Mouse (Mus musculus) embryonic facial prominence, embryonic 14.5 days (tissue): ENCODE results near the gene Cntn4. TPM values are rescaled to one million over a fixed set of nuclear protein-coding genes. Genes with fewer than 3 reads are reported as not detected.

Experiments
- ATAC-seq: fragments of 200-750 bp; cut with Nextera tagmentation; 2 replicates; pipeline ENCODE4 v1.8.0; 2017; ENCODE audit warnings: low read depth, moderate number of reproducible peaks, moderate TSS enrichment
- DNase-seq: peaks from one replicate; pipeline ENCODE4 v3.0.0-alpha.2; 2015; ENCODE audit warnings: low spot score
- H3K27ac ChIP-seq: fragments of 300-500 bp; sonication (generic); replicated peaks from 2 replicates; pipeline ENCODE4 v1.5.1; 2014; ENCODE audit warnings: low read depth, mild to moderate bottlenecking, low read length, moderate library complexity
- H3K27me3 ChIP-seq: fragments of 300-500 bp; sonication (generic); replicated peaks from 2 replicates; pipeline ENCODE4 v1.6.1; 2014; ENCODE audit warnings: low read length; ENCODE audit not compliant: control insufficient read depth, insufficient read depth
- H3K36me3 ChIP-seq: fragments of 300-500 bp; sonication (generic); 2 replicates; pipeline ENCODE4 v1.6.1; 2014; ENCODE audit warnings: low read length, mixed read lengths; ENCODE audit not compliant: control insufficient read depth, insufficient read depth
- H3K4me1 ChIP-seq: fragments of 300-500 bp; sonication (generic); 2 replicates; pipeline ENCODE4 v1.6.1; 2014; ENCODE audit warnings: antibody characterized with exemption, low read length; ENCODE audit not compliant: control insufficient read depth, insufficient read depth
- H3K4me2 ChIP-seq: fragments of 300-500 bp; sonication (generic); 2 replicates; pipeline ENCODE4 v1.6.1; 2014; ENCODE audit warnings: low read depth, mild to moderate bottlenecking, low read length, moderate library complexity, mixed read lengths
- H3K4me3 ChIP-seq: fragments of 300-500 bp; sonication (generic); 2 replicates; pipeline ENCODE4 v1.5.1; 2014; ENCODE audit warnings: low read depth, mild to moderate bottlenecking, low read length
- H3K9ac ChIP-seq: fragments of 300-500 bp; sonication (generic); 2 replicates; pipeline ENCODE4 v1.6.1; 2014; ENCODE audit warnings: low read depth, mild to moderate bottlenecking, low read length, moderate library complexity, mixed read lengths
- H3K9me3 ChIP-seq: fragments of 300-500 bp; sonication (generic); 2 replicates; pipeline ENCODE4 v1.6.1; 2016; ENCODE audit warnings: low read length; ENCODE audit not compliant: control insufficient read depth
- WGBS: fragments of 180-500 bp; shearing (Covaris S2); extraction: QIAGEN DNeasy Blood & Tissue Kit; methylation state at CpG from one replicate; pipeline ENCODE4 v1.1.7; 2014; 5-methylcytosine and 5-hydroxymethylcytosine counted together
- polyA plus RNA-seq: library from polyadenylated mRNA; unstranded; fragments of >200 nt; fragmentation: Nextera tagmentation; extraction: Ambion mirVana; gene quantifications from 2 replicates; pipeline ENCODE4 v1.2.1, GENCODE M21; 2014

Cntn4 gene
- polyA plus RNA-seq, 1 experiment from 2014 or later = 13.2 TPM

- peak; percentile 6 for DNase-seq
- H3K4me2 ChIP-seq = no peak overlapping the region
- H3K4me3 ChIP-seq = no peak overlapping the region
- H3K4me1 ChIP-seq = no peaks in the 10 kb centered on the region
- H3K9me3 ChIP-seq = no peaks in the 10 kb centered on the region
- no peaks in the 10 kb centered on the region for H3K27me3 ChIP-seq
- ATAC-seq = peak; percentile 44; the same call in 1 of the 2 replicates
- 57% methylated on average over 2 of the region's 2 CpGs for WGBS
- no peak overlapping the region for H3K27ac ChIP-seq
- no peak overlapping the region for H3K9ac ChIP-seq
- H3K36me3 ChIP-seq = no peaks in the 10 kb centered on the region
Observed at GRCm38 (mm10) chr6:106153530-106153929, 476.1 kb downstream of the Cntn4 start.

DNA sequence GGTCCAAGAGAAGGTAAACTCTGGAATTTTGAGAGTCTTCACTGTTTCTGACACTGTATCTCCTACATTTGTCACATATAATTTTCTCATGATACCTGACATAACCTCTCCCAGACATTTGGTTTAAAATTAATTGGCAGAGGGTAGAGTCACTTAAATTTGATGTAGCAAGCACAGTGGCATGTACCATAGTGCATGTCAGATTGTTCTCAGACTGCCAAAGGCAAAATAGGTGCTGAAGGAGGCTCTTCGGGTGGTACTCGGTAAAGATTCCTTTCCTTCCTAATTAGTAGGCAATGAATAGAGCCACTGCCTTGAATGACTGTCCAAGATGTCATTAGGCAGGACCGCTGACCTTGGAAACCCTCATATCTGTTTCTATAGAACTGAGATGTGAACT, 477.9 kb downstream of the Cntn4 start:
- H3K9me3 ChIP-seq = no peaks in the 10 kb centered on the region
- 91% methylated on average over 3 of the region's 3 CpGs for WGBS
- no peak overlapping the region for H3K9ac ChIP-seq
- H3K4me2 ChIP-seq = no peak overlapping the region
- H3K4me1 ChIP-seq = no peaks in the 10 kb centered on the region
- no peaks in the 10 kb centered on the region for H3K36me3 ChIP-seq
- H3K27me3 ChIP-seq = no peaks in the 10 kb centered on the region
- no peak overlapping the region for H3K27ac ChIP-seq
- ATAC-seq (no peak), DNase-seq (no peak)
- no peak overlapping the region for H3K4me3 ChIP-seq

DNA sequence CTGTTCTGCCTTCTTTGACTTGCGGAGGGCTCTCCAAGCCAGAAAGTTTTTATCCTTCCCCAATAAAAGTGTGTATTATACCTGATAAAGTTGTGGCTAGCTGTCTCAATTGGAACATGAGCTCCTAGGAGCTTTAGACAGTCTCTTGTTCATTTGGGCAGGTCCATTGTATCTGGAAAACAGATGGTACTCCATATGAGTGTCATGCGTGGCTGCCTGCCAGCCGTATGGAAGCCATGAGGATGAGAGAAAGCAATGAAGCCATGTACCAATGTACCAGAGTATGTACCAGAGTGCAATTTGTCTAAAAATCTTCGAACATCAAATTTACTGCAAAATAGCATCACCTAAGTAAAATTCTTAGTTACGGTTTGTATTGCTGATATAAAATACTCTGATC, 500.1 kb downstream of the Cntn4 start:
- H3K27ac ChIP-seq = no peak overlapping the region
- H3K4me2 ChIP-seq = no peak overlapping the region
- H3K36me3 ChIP-seq = no peaks in the 10 kb centered on the region
- no peak overlapping the region for H3K9ac ChIP-seq
- no peaks in the 10 kb centered on the region for H3K4me1 ChIP-seq
- no peaks in the 10 kb centered on the region for H3K27me3 ChIP-seq
- ATAC-seq (no peak), DNase-seq (peak; percentile 10)
- 80% methylated on average over 5 of the region's 5 CpGs for WGBS
- H3K9me3 ChIP-seq = no peaks in the 10 kb centered on the region
- no peak overlapping the region for H3K4me3 ChIP-seq

DNA sequence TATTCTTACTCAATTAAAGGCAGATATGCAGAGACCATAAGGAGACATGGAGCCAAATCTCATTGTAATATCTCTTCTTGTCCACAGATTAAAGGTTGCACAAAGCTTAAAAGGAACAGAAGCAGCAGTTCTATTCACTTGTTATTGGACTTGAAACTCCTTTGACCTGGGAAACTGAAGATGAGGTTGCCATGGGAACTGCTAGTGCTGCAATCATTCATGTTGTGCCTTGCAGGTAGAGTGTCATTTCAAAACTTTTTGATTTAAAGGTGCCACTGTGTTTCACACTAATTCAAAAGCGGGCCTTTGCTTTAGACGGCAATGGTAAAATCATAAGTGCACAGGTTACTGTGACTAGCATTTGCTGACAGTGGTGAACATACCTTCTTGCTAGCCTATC, 504.1 kb downstream of the Cntn4 start:
- no peak overlapping the region for H3K4me3 ChIP-seq
- no peak for DNase-seq
- WGBS = 92% methylated on average over 2 of the region's 2 CpGs
- no peak overlapping the region for H3K9ac ChIP-seq
- no peak for ATAC-seq
- no peaks in the 10 kb centered on the region for H3K9me3 ChIP-seq
- no peak overlapping the region for H3K27ac ChIP-seq
- H3K36me3 ChIP-seq = no peaks in the 10 kb centered on the region
- no peaks in the 10 kb centered on the region for H3K4me1 ChIP-seq
- H3K27me3 ChIP-seq = no peaks in the 10 kb centered on the region
- H3K4me2 ChIP-seq = no peak overlapping the region

- Histone ChIP-seq H3K9me3 (no peaks in the 10 kb centered on the region), H3K9ac (no peak overlapping the region), H3K27me3 (no peaks in the 10 kb centered on the region), H3K4me2 (no peak overlapping the region), H3K4me1 (no peaks in the 10 kb centered on the region), H3K36me3 (no peaks in the 10 kb centered on the region), H3K4me3 (no peak overlapping the region), H3K27ac (no peak overlapping the region)
- DNase-seq (no peak), ATAC-seq (no peak)
- 92% methylated on average over 1 of the region's 1 CpGs for WGBS
Observed at GRCm38 (mm10) chr6:106200974-106201373, 523.5 kb downstream of the Cntn4 start.

DNA sequence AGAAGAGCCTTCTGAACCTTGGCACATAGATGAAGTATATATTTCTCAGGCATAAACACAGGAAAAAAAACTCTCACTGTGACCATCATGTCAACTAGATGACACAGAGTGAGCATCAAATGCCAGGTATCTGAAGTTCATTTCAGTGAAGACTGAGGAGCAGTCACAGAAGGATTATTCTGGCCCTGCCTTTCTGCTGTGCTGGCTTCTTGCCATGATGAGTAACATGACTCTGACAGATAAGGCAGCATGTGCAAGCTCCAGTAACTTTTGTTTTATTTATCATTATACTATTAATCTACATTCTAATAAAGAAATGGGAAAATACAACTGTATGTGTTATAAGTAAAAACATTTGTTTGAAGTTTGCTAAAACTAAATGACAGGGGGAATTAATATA, 529.9 kb downstream of the Cntn4 start:
- Histone ChIP-seq H3K4me1 (no peaks in the 10 kb centered on the region), H3K27ac (no peak overlapping the region), H3K36me3 (no peaks in the 10 kb centered on the region), H3K27me3 (no peaks in the 10 kb centered on the region), H3K4me2 (no peak overlapping the region), H3K9ac (no peak overlapping the region), H3K4me3 (no peak overlapping the region), H3K9me3 (no peaks in the 10 kb centered on the region)
- ATAC-seq = no peak
- no peak for DNase-seq

GRCm38 (mm10) chr6:106213071-106213470, 535.6 kb downstream of the Cntn4 start:
- Histone ChIP-seq H3K4me1 (no peaks in the 10 kb centered on the region), H3K4me3 (no peak overlapping the region), H3K4me2 (no peak overlapping the region), H3K27ac (no peak overlapping the region), H3K27me3 (no peaks in the 10 kb centered on the region), H3K36me3 (no peaks in the 10 kb centered on the region), H3K9me3 (no peaks in the 10 kb centered on the region), H3K9ac (no peak overlapping the region)
- DNase-seq (no peak), ATAC-seq (no peak)
- 78% methylated on average over 4 of the region's 4 CpGs for WGBS

DNA sequence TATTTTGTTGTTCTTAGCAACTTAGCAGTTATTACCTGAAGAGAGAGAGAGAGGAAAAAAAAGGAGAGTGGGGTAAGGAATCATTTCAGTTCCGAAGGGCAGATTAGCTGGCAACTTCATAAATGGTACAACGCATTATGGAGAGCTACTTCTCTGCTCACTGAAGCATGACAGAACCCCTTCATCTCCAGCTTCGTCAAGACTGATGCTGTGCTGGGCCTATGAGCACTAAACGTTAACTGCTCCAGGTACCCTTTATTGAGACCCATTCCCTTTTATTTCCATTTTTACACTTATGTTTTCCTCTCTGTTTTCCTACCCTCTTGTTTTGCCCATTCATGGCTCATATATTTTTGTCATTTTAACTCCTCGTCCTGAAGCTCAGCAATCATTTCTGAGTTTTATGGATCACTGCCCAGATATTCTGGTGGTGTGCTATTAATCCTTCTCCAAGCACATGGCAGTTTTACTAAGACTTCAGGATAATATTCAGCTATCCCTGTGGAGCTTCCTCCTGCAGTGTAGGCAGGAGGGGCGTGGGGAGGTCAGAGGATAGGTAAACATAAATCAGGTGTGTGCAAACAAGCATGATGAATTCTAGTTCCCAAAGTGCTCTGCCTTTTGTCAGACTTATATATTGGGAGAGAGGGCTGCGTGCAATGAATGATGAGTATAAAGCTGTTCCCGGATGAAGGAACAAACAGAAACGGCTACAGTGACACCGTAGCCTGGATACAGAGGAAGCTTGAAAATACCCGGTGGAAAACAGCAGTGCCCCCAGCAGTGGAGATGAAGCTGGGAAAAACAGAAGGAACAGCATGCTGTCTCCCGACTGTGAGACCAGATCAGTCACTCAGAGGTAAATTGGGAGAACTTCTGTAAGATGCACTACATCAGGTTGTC, 559.8 kb downstream of the Cntn4 start:
- ATAC-seq (no peak), DNase-seq (no peak)
- Histone ChIP-seq H3K36me3 (no peaks in the 10 kb centered on the region), H3K27ac (no peak overlapping the region), H3K9ac (no peak overlapping the region), H3K4me1 (no peaks in the 10 kb centered on the region), H3K4me3 (no peak overlapping the region), H3K4me2 (no peak overlapping the region), H3K9me3 (no peaks in the 10 kb centered on the region), H3K27me3 (no peaks in the 10 kb centered on the region)
- WGBS = 60% methylated on average over 12 of the region's 12 CpGs

DNA sequence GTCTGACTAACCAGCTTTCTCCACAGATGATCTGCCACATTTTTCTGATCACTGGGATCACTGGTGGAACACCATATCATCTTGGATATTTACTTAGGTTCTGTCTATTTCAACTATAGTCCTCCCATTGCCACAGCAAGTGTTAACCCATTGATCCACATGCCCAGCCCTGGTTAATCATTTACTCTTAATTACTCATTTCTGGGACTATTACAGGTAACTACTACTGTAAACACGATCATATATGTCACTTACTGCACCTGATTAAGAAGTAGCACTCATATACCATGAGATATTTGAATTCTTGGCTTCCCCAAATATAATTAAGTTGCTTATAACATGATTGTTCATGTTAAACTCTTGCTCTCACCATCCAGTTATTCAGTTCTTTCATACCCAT, 564.1 kb downstream of the Cntn4 start:
- Histone ChIP-seq H3K27me3 (no peaks in the 10 kb centered on the region), H3K27ac (no peak overlapping the region), H3K36me3 (no peaks in the 10 kb centered on the region), H3K4me2 (no peak overlapping the region), H3K9ac (no peak overlapping the region), H3K4me3 (no peak overlapping the region), H3K9me3 (no peaks in the 10 kb centered on the region), H3K4me1 (no peaks in the 10 kb centered on the region)
- ATAC-seq (no peak), DNase-seq (no peak)
- 83% methylated on average over 1 of the region's 1 CpGs for WGBS
